Mouse (Mus musculus) adrenal gland, postnatal 36 days (tissue): ENCODE data around the gene Il15. TPM values are rescaled to one million over a fixed set of nuclear protein-coding genes. Genes with fewer than 3 reads are reported as not detected.
A peak's percentile ranks its signal among the peaks of the same experiment; 100 is the strongest.

Experiments
- DNase-seq, 2 experiments: peaks; one replicate each; pipeline ENCODE4 v3.0.0; 2021; ENCODE audit warnings: mixed read lengths in 1 of 2
- long read RNA-seq, 2 experiments: library from polyadenylated mRNA; stranded (forward); transcript quantifications; one replicate each; pipeline ENCODE4 v2.0.0; 2021; ENCODE audit warnings: borderline sequencing depth in 2 of 2
- total RNA-seq, 2 experiments: library from RNA; stranded (reverse); gene quantifications; 2 replicates each; pipeline ENCODE4 v1.2.3; 2021

Il15 gene
- 10 to 100 TPM; 11.6 to 14.6 TPM for total RNA-seq
- long read RNA-seq, experiment 1, partial matches to known transcripts: 1 of 7 reads
- long read RNA-seq, experiment 1, other reads (novel, unspliced or antisense): 5 of 7 reads
- long read RNA-seq, experiment 2, partial matches to known transcripts: 0 of 7 reads
- long read RNA-seq, experiment 2, other reads (novel, unspliced or antisense): 7 of 7 reads

GRCm38 (mm10) chr8:82402686-82403330 is at the start of gene Il15:
Gene Il15, minus strand, starts transcription at chr8:82403222.
- DNase-seq: peak; percentile 81

- no peak for DNase-seq
Observed at GRCm38 (mm10) chr8:82444897-82445296, 41.9 kb upstream of the Il15 start.

DNA sequence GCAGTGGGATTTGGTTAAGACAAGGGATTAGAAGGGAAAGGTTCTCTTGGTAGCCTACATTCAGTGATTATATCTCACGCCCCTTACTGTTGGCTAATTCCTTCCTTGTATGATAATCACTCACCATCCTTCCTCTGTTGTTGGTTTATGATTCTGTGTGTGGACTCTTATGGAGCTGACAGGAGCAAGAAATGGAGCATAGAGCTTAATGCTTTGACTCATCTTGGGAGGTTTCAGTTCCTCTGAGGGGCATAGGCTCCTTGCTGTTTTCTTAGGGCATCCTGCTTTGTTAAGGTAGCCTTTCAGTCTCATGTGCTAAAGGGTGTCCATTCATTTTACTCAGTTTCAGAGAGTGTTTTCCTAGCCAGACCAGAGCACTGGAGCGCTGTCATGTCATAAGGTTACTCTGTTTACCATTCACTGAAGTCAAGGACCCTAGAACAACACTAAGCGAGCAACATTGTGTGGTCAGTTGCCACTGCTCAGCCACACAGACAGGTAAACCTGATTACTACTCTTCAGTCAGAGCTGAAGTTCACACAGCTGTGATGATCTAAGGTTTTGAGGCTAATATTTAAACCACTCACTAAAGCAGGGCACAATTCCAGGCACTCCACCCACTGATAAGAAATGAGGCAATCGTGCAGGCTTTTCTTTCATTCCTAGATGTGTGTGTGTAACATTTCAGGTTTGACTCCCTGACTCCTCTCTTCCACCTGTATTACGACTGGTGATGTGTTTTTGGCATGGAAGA is 13.7 kb upstream of the Il15 start:
- DNase-seq: peak in 1 of 2 experiments; percentile 11

- no peak for DNase-seq
Observed at GRCm38 (mm10) chr8:82415485-82415884, 12.5 kb upstream of the Il15 start.

- no peak for DNase-seq
Observed at GRCm38 (mm10) chr8:82410135-82410534, 7.1 kb upstream of the Il15 start.

GRCm38 (mm10) chr8:82407060-82407459 is 4.0 kb upstream of the Il15 start:
- DNase-seq: no peak

DNA sequence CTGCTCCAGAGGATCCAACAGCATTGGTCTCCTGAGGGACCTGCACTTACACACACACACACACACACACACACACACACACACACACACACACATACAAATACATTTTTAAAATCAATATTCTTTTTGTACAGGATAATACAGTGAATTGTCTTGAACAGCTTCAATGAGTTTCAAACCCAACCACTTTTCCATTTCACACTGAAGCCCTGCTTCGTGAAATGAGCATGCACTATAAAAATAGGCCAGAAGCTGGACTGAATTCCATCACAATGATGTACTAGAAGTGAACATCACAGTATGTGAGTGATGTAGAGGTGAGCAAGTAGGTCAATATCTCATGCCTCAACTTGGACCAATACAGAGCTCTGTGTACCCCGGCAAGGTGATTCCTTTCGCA is 1.0 kb upstream of the Il15 start:
- no peak for DNase-seq

DNA sequence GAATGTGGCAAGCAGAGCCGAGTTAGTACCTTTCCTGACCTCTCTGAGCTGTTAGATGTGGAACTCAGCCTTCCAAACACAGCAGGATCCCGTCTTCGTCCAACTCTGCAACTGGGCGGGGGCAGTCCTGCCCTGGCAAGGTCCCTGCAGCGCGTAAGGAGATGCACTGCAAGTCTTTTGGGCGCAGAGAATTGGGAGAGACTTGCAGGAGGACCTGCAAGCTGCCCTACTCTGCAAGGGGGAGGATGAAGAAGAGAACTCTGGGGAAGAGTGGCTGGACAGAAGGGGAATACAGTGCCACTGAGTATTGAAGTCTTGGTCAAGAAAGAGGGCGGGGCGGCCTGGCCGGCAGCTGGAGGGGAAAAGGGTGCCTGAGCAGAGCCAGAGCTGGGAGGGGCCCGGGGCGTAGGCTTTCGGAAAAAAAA is 749 bp downstream of the Il15 start:
- DNase-seq: peak; percentile 71 to 80

DNA sequence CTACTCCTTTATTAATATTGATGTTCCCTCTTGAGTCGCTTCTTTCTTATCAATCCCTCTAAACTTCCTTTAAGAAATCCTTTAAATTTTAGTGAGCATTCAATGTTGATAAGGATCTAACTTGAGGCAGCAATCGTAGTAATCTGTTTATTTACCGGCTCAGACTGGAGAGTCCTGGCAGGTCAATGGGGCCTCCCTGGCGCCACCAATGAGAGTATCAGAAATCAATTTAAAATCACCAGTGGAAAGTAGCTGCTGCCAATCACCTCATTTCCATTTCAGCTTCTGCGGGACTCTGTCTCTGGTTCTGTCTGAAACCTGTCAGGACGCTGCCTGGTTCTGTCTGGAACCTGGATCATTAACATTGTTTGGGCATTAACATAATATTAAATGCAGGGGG is 1.5 kb downstream of the Il15 start:
- no peak for DNase-seq

DNA sequence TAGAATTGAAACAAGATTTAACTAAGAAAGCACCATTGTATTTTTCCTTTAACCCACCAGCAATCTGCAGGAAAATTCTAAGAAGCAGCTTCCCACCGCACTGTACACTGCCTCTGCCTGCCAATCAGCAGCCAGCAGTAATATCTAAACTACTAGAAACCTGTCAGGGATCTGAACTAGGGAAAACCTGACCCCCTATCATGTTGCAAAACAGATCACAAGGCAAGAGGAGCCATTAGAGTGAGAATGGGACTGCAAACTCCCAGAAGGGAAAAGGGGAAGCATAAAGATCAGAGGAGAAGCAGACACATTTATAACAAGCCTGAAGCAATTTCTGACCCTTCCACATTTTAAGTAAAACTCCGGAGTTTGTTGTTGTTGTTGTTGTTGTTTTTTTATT is 2.0 kb downstream of the Il15 start:
- DNase-seq: no peak

DNA sequence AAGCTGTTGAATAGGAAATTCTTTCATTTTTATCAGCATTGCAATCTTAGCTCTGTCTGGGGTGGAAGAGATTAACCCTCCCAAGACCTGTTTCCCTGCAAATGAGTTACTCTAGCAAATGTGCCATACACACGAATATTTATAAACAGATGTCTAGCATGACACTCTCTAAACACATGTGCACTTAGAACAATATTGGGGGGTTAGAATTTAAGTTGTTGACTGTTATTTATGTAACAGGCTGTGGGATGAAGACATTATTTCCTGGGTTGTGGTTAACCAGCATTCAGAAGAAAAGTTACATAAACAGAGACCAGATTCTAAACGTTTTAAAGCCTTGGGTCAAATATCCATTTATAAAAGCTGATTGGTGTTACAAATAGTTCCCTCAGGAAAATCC is 2.6 kb downstream of the Il15 start:
- DNase-seq: no peak

GRCm38 (mm10) chr8:82398546-82398945 is 4.5 kb downstream of the Il15 start:
- peak; percentile 36 to 37 for DNase-seq

DNA sequence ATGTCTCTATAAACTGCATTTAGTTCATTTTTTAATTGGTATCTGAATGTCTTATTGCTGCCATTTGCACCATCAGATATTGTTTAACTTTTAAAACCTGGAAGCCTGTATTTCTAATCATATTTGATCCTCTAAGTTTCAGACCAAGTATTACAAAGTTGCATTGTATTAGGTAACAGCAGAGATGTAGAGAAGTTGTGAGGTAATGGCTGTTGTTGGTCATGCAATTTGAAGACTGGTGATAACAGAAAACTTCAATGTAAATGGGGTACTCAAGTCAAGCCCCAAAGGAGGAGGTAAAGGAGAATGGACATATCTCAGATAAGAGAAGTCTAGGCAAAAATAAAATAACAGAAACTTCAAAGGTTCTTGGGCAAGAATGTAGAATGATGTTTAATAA is 11.8 kb downstream of the Il15 start:
- DNase-seq: no peak

- DNase-seq: no peak
Observed at GRCm38 (mm10) chr8:82388356-82388902, 14.6 kb downstream of the Il15 start.

GRCm38 (mm10) chr8:82387614-82388013 is 15.4 kb downstream of the Il15 start:
- no peak for DNase-seq

DNA sequence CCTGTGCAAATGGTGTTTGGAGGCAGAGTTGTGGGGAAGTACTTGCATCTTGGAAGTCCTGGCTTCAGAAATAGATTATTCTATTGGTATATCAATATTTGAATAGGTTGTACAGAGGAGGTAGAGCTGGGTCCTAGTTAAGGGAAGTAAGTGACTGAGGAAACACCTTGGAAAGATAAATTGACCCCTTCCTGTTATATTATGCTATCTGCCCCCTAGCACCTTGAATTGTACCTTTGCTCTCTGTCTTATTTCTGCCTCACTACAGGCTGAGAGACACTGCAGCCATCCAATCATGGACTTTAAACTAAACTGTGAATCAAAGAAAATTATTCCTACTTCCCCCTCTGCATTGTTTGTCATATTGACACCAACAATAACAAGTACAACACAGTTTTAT is 17.2 kb downstream of the Il15 start:
- no peak for DNase-seq

GRCm38 (mm10) chr8:82384458-82385234 is 18.4 kb downstream of the Il15 start:
- DNase-seq: no peak

- no peak for DNase-seq
Observed at GRCm38 (mm10) chr8:82383346-82383745, 19.7 kb downstream of the Il15 start.

- no peak for DNase-seq
Observed at GRCm38 (mm10) chr8:82382316-82382715, 20.7 kb downstream of the Il15 start.

DNA sequence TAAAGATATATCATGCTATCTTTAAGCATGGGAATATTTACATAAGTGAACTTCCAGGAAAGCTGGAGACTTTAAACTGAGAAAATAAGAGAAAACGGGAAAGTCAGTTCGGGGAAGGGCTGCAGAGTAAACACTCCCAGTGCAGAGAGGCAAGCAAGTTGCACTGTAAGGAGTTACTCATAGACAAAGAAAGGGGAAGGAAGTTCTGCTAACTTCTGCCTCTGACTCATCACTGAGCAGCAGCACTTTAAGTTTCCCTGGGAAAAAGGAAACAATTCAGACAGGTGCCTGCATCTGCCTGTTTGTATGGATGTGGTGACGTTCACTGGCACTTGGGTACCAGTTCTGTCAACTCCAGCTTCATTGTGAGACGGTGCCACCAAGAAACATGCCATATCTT is 28.6 kb downstream of the Il15 start:
- no peak for DNase-seq

GRCm38 (mm10) chr8:82372846-82373245 is 30.2 kb downstream of the Il15 start:
- DNase-seq: no peak

- no peak for DNase-seq
Observed at GRCm38 (mm10) chr8:82370657-82371056, 32.4 kb downstream of the Il15 start.
